Mouse (Mus musculus) spleen, adult 2 months (tissue): ENCODE results near the gene Gm20390.

Experiments used
- CTCF ChIP-seq: fragments of 200-500 bp; IDR thresholded peaks from 2 replicates; pipeline ENCODE4 v1.5.1; 2011; ENCODE audit warnings: mild to moderate bottlenecking, inconsistent platforms; ENCODE audit not compliant: insufficient read depth, insufficient read length, insufficient replicate concordance; ENCODE audit errors: extremely low read depth
- POLR2A ChIP-seq: fragments of 200-500 bp; IDR thresholded peaks from 2 replicates; pipeline ENCODE4 v1.6.1; 2011; ENCODE audit warnings: low read depth, low read length, inconsistent platforms

GRCm38 (mm10) chr11:93950045-93950444 lies 18.0 kb downstream of the Gm20390 start:
- TF ChIP-seq CTCF (no peak), POLR2A (no peak)
